Mouse (Mus musculus) skeletal muscle tissue, postnatal 0 days (tissue): ENCODE results near the gene Dok5. TPM values are rescaled to one million over a fixed set of nuclear protein-coding genes. Genes with fewer than 3 reads are reported as not detected.

Experiments
- polyA plus RNA-seq: library from polyadenylated mRNA; unstranded; fragments of >200 nt; fragmentation: Nextera tagmentation; extraction: Ambion mirVana; gene quantifications from 2 replicates; pipeline ENCODE4 v1.2.1, GENCODE M21; 2015

The Dok5 gene
- polyA plus RNA-seq, result 15.9 and 16.8 TPM in 2 replicates

GRCm38 (mm10) chr2:170731632-170732561, at the start of gene Dok5:
Dok5 (plus strand) TSS chr2:170731807.

Other genes starting within 250 kb of the Dok5 start
- 53.7 and 58.5 TPM in 2 replicates for gene Pfdn4, start 235.4 kb upstream of the Dok5 start, polyA plus RNA-seq
- not detected in 2 replicates for gene Cyp24a1, start 234.7 kb upstream of the Dok5 start, polyA plus RNA-seq
- not detected in 2 replicates for gene 4930470P17Rik, start 129.8 kb upstream of the Dok5 start, polyA plus RNA-seq